Mouse (Mus musculus): ENCODE data around the gene Srprb. TPM values are rescaled to one million over a fixed set of nuclear protein-coding genes. Genes with fewer than 3 reads are reported as not detected.
"Not testable (repeated sequence)": the region's sequence is repeated elsewhere in the genome, so short reads cannot be mapped to it uniquely, and the experiment has no call there.

Gene Srprb
- total RNA-seq, 2 experiments from 2014 or later = 1.9 to 2.9 TPM

DNA sequence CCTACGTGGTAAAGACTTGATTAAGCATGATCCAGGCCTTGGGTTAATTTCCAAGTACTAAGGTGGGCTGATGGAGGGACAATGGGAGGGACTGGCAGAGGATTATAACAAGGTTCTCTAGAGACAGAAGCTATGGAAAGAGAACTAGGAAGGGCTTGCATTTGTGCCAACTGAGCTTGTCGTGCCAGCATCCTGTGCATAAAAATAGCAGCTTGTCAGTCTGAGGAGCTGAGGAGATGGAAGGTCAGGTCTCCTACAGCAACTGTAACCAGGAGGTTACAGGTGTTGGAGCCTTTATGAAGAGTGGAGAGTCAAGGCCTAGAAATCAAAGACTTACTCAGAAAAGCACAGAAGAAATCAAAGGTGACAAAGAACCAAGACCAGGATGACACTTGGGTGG, 11.7 kb upstream of the Srprb start:
- ATAC-seq (replicated peaks; ENCODE audit: low FRiP score, poor library complexity, severe bottlenecking) = no peak

DNA sequence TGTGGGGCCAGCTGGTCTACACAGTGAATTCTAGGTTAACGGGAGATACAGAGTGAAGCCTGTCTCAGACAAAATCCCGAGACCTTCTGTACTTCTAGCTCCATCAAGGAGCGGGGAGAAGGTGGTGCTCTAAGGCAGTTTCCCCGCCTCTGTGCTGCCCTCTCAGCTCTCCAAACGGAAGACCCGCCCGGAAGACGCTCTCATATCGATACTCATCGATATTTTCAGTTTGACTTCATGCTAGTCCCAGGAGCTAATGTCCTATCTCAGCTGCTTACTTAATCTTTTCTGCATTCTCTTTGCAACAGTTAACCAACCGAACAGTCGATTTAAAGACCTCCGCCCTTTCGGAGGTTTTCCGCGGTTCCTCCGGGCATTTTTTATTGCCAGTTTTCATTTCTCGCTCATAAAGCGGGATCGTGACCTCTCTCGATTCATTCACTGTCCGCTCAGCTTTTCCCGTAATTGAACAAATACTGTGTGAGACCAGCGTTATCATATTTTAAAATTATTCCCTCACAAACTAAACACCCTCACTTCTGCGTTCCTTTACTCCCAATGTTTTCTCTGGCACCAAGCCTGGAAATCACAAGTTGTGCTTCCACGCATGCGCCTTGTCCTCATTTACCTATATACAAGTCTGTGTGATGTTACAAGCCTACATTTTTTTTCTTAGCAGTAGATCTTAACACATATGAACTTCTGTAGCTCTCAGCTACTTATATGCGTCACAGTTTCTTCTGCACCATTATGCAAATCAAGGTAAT, 10.9 kb upstream of the Srprb start:
- ATAC-seq (replicated peaks; ENCODE audit: low FRiP score, poor library complexity, severe bottlenecking) = no peak

DNA sequence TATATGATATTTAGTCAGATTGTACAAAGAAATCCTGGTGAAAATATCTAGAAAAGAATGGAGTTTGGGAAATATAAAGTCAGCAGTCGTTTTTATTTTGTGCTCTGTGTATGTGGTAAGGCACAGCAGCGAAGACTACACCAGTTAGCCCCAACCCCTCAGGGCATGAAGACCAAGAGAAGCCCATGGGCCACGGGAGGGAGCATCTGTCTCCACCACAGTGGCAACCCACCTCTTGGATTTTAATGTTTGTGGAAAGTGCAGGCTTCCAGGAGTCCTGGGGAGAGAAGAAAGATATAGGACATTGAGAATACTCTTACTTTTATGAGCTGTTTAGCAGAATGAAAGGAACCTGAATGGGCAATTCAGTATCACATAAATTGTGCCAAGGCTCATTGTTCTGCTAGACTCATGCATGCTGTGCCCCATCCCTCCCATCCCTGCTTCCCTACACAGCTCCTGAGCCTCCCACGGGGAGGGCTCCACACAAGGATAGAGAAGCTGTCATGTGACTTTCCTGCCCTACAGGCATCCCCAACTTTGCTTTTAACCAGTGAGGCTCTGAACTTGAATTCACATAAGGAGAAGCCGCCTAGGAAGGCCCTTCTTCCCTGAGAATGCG, 7.0 kb upstream of the Srprb start:
- no peak for ATAC-seq (replicated peaks; ENCODE audit: low FRiP score, poor library complexity, severe bottlenecking)

DNA sequence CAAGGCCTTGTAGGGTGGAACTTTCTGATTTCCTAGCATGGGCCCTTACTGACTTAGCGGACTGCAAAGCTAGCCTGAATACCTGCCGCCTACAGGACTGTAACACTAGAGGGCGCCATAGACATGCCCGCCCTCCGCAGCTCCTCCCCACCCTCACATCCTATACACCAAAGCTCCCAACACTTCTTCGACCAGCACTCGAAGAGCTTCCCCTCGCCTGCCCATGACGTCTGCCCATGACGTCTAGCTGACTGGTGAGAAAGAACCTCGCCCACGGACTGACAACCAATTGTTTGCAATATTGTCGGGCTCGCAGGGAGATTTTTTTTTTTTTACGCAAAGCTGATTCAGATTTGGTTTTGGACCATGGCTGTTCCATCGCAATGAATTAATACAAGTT, 5.9 kb upstream of the Srprb start:
- peak; percentile 94 for ATAC-seq (replicated peaks; ENCODE audit: low FRiP score, poor library complexity, severe bottlenecking)

DNA sequence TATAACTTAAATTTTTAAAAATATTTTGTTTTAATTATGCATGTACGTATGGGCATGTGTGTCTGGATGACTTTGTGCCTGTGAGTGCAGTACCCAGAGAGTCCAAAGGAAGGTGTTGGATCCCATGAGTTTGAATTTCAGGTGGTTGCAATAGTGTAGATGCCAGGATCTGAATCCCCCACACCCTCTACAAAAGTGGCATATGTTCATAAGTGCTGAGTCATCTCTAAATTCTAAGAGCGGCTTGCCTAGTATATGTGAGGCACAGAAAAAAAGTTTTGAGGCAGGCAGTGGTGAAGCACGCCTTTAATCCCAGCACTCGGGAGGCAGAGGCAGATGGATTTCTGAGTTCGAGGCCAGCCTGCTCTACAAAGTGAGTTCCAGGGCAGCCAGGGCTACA, 3.8 kb upstream of the Srprb start:
- no peak for ATAC-seq (replicated peaks; ENCODE audit: low FRiP score, poor library complexity, severe bottlenecking)

DNA sequence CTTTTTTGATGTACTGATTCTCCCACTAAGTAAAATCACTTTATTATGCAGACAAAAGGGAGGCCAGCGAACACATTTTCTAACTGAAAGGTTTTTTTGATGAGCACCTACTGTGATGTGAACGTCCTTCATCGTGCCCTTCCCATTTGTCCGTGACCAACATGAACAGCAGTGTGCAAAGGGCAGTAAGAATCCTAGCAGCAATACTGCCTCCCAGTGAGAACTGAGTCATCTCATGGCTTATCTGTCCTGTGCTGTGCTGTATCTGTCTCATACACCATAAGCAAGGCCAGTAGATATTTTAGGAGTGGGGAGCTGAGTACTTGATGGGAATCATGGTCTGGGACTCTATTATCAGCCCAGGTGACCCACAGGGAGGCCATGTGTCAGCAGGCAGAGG, 13.5 kb downstream of the Srprb start:
- no peak for ATAC-seq (replicated peaks; ENCODE audit: low FRiP score, poor library complexity, severe bottlenecking)

DNA sequence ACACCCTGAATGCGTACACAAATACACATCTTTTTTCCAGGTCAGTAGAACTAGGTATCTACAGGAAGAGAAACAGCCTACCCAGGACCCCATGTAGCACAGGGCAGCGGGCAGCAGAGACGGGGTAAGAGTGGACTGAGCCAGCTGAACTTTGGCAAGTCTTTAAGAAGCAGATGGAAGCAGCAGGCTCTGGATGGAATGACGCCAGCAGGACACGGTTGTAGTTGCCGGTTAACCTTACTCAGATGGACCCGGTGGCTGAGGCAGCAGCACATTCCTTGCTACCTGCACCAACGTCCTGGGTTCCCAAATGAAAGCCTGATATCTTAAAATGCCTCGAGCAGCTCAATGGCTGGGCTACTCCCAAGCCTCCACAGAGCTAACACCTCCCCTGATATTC, 15.2 kb downstream of the Srprb start:
- no peak for ATAC-seq (replicated peaks; ENCODE audit: low FRiP score, poor library complexity, severe bottlenecking)

DNA sequence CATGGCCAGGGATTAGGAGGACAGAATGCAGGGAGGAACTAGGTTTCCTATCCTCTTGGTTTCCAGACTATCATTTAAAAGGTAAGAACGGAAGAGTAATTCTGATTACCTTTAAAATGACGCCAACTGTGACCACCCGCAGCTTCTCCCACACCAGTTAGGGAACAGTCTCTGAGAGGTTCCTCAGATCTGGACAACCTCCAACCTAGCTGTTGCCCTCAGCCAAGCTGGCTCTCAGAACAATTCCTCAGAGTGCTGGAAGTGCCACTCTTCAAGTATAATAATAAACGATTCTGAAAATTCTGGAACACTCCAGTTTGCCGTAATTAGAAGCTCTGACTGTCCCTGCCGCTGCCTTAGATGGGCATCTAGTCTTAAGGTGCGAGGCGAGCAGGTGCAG, 16.0 kb downstream of the Srprb start:
- ATAC-seq (replicated peaks; ENCODE audit: low FRiP score, poor library complexity, severe bottlenecking) = no peak

DNA sequence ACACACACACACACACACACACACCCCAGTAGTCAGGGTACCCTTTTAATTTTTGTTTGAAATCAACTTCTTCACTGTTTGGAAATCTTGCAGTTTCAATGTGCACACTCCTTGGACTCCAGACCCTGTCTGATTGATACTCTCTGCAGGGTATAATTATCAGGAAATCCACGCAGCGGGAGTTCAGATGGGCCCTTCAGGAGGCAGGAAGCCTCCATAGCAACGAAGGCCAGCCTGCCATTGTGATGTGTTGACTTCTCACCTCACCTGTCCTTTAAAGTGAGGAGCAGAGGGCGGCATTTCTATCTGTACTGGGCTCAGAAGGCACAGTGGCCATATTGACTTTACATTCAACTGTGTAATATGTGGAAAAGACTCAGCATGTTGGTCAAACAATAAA, 17.1 kb downstream of the Srprb start:
- ATAC-seq (replicated peaks; ENCODE audit: low FRiP score, poor library complexity, severe bottlenecking) = no peak

DNA sequence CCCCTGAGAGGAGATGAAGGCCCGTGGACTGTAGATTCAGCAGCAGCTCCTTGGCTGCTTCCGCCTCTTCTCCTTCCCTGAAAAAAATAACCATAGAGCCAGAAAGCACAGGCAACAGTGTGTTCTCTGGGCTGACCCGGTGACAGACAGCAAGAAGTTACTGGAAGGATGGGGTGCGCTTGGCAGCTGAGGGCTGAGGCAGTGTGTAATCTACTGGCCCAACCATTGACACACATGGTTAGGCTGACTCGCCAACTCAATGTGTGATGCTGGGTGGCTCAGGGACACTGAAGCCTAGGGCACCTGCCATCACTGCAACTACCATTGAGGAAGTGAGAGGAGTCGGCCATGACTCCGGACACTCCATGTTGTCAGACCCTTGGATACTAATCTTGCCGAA, 20.1 kb downstream of the Srprb start:
- no peak for ATAC-seq (replicated peaks; ENCODE audit: low FRiP score, poor library complexity, severe bottlenecking)

DNA sequence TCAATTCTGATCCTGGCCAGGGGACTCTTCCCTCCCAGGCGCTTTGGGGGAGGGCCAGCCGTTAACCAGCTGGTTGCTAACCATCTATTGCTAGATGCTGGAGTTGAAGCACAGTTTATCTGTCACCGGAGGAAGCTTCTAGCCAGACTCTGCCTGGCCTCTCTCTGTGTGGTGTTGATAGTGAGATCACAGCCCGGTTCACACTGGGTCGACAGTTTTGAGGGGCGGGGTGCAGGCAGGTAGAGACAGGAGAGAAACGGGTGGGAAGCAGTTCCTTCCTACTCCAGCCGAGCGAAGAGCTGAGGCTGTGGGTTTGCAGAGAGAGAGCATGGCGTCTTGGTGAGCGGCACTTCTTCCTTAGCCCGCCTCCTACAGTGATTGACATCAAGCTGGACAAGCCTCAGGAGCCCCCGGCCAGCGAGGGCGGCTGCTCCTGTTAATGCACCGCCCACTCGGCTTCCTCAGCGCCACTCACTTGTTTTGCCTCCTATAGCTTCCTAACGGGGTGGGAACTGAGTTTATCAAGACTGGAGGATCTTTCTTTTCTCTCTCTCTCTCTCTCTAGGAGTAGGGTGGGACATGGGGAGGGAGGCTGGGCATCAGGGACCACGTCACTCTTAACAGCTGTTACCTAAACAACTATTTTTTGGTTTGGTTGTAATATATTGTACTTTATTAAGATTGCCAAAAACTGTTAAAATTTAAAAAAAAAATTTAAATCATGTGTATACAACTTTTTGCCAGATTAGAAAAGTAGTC, 21.0 kb downstream of the Srprb start:
- peak; percentile 69 for ATAC-seq (replicated peaks; ENCODE audit: low FRiP score, poor library complexity, severe bottlenecking)

DNA sequence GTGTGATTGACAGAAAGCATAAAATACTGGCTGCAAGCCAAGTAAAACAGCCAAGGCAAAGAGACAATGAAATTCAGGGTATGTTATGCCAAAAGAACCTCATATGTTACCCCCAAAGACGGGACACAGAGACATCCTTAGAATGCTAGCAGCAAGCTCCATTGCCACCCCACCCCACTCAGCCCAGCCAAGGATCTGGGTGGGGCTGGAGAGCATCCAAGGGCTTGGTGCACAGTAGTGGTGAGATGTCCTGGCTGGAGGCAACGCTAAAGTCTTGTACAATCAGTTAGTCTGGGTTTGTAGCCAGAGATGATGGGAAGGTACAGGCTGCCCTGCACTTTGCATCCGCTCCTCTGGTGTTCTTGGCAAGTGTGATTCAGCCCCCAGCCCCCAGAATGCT, 21.6 kb downstream of the Srprb start:
- ATAC-seq (replicated peaks; ENCODE audit: low FRiP score, poor library complexity, severe bottlenecking) = peak; percentile 71

DNA sequence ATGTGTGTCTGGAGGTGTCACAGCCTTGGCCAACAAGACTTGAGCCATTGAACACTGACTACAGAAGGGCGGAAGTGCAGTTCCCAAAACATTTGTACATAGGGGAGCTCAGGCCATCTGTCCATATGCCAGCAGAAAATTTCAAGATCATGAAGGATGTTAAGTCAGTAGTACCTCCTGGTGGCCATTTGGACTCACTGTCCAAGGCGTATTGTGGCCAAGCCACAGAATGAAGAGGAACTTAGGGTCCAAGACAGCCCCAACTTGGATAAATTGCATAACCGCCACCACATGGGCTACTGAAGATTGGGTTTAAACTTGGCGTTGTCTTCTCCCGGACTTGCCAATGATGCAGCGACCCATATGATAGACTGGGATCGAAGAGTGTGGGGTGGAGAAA, 26.2 kb downstream of the Srprb start:
- no peak for ATAC-seq (replicated peaks; ENCODE audit: low FRiP score, poor library complexity, severe bottlenecking)

DNA sequence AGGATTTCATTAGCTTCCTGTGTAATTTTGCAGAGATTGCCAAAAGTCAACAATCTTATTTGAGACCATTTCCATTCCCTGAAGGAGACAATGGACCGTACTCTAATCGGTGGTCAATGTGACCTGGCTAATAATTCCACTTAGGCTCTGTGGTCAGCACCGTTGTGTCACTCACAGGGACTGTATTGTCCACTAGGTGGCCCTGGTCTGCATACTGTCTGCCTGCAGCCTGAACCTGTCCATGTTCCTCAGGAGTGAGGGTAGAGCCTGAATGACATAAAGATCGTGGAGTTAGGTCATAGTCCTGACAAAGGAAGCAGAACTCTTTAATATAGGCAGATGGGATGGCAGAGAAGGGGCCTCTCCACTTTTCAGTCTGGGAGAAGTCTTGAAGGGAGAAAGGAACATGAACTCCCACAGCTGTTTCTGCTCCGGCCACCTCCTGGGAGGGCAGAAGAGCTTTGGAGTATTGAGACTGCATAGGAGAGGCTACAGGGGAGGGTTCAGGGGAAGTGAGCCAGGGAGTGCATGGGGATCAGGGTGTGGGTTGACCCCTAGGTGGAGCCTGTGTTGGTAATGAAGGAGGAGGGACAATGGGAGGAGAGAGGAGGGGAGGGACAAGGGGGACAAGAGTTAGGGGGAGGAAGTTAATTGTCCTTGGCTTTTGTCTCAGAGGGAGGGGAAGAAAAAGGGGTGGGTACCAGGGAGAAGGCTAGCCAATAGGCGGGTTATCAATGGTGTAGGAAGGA, 27.0 kb downstream of the Srprb start:
- ATAC-seq (replicated peaks; ENCODE audit: low FRiP score, poor library complexity, severe bottlenecking) = peak; percentile 55; the same call in 1 of the 2 replicates

DNA sequence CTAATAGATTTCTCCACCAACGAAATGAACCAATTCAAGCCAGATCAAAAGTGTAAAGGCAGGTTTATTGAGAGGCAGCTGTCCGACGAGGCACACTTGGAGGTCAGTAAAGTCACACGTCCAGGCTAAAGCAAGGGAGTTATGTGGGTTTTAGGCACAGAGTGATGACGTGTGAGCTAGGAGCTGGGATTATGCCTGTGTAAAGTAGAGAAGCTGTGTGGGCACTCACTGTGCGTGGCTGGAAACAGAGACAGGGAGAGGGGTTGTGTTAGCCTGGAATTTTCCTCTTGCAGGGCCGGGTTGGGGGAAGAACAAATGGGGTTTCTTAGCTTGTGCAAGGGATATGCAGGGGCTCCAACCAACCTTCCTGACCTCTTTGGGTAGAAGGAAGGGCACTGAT, 33.2 kb downstream of the Srprb start:
- ATAC-seq (replicated peaks; ENCODE audit: low FRiP score, poor library complexity, severe bottlenecking) = no peak

DNA sequence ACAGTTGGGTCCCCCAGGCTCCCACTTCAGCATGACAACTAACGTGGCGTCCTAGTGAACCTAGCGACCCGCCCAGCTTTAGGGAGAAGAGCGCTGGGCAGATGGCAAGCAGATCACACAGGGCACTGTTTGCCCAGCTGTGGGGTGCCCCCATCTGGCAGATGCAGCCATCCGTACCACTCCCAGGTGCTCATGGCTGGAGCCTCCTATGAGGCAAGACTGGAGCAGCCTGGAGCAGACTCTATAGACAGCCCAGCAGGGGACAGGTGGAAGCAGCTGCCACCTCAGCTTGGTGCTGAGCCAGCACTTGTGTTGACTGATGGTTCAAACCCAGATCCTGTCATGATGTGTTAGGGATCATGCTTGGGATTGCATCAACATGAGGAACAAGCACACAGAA, 33.9 kb downstream of the Srprb start:
- no peak for ATAC-seq (replicated peaks; ENCODE audit: low FRiP score, poor library complexity, severe bottlenecking)

DNA sequence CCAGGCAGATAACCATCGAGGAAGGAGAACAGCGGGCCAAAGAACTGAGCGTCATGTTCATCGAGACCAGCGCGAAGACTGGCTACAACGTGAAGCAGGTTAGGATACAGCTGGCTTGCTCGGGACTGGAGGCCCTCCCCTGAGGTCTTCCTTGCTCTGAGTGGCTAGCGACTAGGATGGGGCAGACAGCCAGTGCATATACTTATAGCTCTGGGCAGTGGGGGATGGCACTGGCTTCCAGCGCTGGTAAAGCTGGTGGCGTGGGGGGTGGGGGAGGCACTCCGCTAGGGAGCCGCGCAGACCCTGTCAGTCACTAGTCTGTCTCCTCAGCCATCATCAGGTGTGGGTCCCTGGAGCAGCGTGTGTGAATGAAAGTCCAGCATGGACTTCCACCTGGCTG, 38.1 kb downstream of the Srprb start:
- ATAC-seq (replicated peaks; ENCODE audit: low FRiP score, poor library complexity, severe bottlenecking) = no peak

DNA sequence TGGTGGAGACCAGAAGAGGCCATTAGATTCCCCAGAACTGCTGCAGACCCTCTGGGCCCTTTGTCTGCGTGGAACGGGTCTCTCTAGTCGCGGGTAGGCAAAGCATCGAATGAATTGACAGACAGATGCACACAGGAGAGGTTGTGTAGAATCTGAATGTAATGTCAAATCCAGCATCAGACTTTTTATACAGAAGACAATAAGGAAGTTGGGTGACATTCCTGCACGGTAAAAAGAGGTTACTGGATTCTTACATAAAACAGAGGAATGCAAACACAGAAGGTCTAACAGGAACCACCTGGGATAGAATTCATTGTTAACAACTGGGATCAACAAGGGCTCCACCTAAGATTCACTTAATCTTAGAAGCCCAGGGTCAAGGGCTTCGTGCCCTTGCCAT, 46.8 kb downstream of the Srprb start:
- ATAC-seq (replicated peaks; ENCODE audit: low FRiP score, poor library complexity, severe bottlenecking) = not testable (repeated sequence)

DNA sequence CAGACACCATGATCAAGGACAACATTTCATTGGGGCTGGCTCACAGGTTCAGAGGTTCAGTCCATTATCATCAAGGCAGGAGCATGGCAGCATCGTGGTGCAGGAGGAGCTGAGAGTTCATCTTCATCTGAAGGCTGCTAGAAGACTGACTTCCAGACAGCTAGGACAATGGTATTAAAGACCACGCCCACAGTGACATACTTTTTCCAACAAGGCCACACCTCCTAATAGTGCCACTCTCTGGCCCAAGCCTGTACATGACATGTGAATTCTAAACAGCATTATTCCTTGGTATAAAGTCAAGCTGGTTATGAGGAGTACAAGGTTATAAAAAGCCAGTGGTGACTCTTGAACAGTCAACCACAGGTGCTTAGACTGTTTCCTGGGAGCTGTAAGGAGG, 47.4 kb downstream of the Srprb start:
- ATAC-seq (replicated peaks; ENCODE audit: low FRiP score, poor library complexity, severe bottlenecking) = no peak

DNA sequence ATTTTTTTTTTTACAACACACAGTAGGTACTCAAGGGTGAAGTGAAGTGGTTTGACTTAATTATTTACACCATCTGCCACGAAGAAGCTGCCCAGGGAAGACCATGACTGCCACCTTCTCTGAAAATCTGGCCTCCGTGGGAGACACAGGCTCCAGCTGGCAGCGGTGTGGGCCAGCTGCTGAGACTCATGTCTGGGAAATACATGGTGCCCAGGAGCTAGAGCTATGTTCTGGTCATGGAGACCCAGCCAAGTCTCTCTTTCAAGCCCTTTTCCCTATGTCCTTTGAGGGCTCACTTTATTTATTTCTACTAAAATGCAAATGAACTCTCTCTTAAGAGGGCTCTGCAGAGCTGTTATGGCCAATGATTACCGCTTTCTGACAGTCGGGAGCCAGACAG, 48.7 kb downstream of the Srprb start:
- ATAC-seq (replicated peaks; ENCODE audit: low FRiP score, poor library complexity, severe bottlenecking) = no peak

Measured in erythroblast, adult 5-6 weeks (primary cell).